Mouse (Mus musculus) heart, embryonic 12.5 days (tissue): ENCODE data around the gene Arap1. TPM values are rescaled to one million over a fixed set of nuclear protein-coding genes. Genes with fewer than 3 reads are reported as not detected.

Experiments
- ATAC-seq: fragments of 200-750 bp; cut with Nextera tagmentation; 2 replicates; pipeline ENCODE4 v1.8.0; 2017; ENCODE audit warnings: moderate TSS enrichment, moderate library complexity; ENCODE audit not compliant: insufficient number of reproducible peaks, low FRiP score
- H3K27ac ChIP-seq: fragments of 300-500 bp; sonication (generic); 2 replicates; pipeline ENCODE4 v1.5.1; 2016; ENCODE audit warnings: mild to moderate bottlenecking, moderate library complexity; ENCODE audit not compliant: poor library complexity, severe bottlenecking
- H3K27me3 ChIP-seq: fragments of 300-500 bp; sonication (generic); replicated peaks from 2 replicates; pipeline ENCODE4 v1.6.1; 2016; ENCODE audit warnings: mild to moderate bottlenecking, moderate library complexity
- H3K36me3 ChIP-seq: fragments of 300-500 bp; sonication (generic); 2 replicates; pipeline ENCODE4 v1.6.1; 2016; ENCODE audit warnings: mild to moderate bottlenecking, moderate library complexity
- H3K4me1 ChIP-seq: fragments of 300-500 bp; sonication (generic); replicated peaks from 2 replicates; pipeline ENCODE4 v1.6.1; 2016; ENCODE audit warnings: mild to moderate bottlenecking
- H3K4me2 ChIP-seq: fragments of 300-500 bp; sonication (generic); 2 replicates; pipeline ENCODE4 v1.6.1; 2016; ENCODE audit warnings: mild to moderate bottlenecking, moderate library complexity
- H3K4me3 ChIP-seq: fragments of 300-500 bp; sonication (generic); 2 replicates; pipeline ENCODE4 v1.5.1; 2016; ENCODE audit warnings: mild to moderate bottlenecking
- H3K9ac ChIP-seq: fragments of 300-500 bp; sonication (generic); 2 replicates; pipeline ENCODE4 v1.6.1; 2016; ENCODE audit warnings: mild to moderate bottlenecking, moderate library complexity
- H3K9me3 ChIP-seq: fragments of 300-500 bp; sonication (generic); replicated peaks from 2 replicates; pipeline ENCODE4 v1.6.1; 2016; ENCODE audit warnings: mild to moderate bottlenecking, moderate library complexity
- WGBS: fragments of 180-500 bp; shearing (Covaris S2); methylation state at CpG from one replicate; pipeline ENCODE4 v1.1.7; 2016; 5-methylcytosine and 5-hydroxymethylcytosine counted together
- polyA plus RNA-seq: library from polyadenylated mRNA; unstranded; fragments of >200 nt; fragmentation: Nextera tagmentation; extraction: Ambion mirVana; gene quantifications from 2 replicates; pipeline ENCODE4 v1.2.1, GENCODE M21; 2016

Arap1 gene
- polyA plus RNA-seq, 1 experiment from 2014 or later, result 19.9 TPM

- no peak overlapping the region for H3K9ac ChIP-seq
- peaks cover 56% of the 10 kb centered on the region for H3K27me3 ChIP-seq
- no peaks in the 10 kb centered on the region for H3K9me3 ChIP-seq
- H3K27ac ChIP-seq, result no peak overlapping the region
- 74% methylated on average over 9 of the region's 9 CpGs for WGBS
- no peak for ATAC-seq
- H3K36me3 ChIP-seq, result no peaks in the 10 kb centered on the region
- peaks cover 20% of the 10 kb centered on the region for H3K4me1 ChIP-seq
- no peak overlapping the region for H3K4me2 ChIP-seq
- H3K4me3 ChIP-seq, result no peak overlapping the region
Measured at GRCm38 (mm10) chr7:101459305-101459813, 111.5 kb downstream of the Arap1 start.

- Histone ChIP-seq H3K27me3 (peaks cover 49% of the 10 kb centered on the region), H3K4me3 (no peak overlapping the region), H3K36me3 (no peaks in the 10 kb centered on the region), H3K9ac (no peak overlapping the region), H3K9me3 (no peaks in the 10 kb centered on the region), H3K4me1 (peaks cover 25% of the 10 kb centered on the region), H3K4me2 (no peak overlapping the region), H3K27ac (no peak overlapping the region)
- ATAC-seq, result no peak
- WGBS, result 43% methylated on average over 10 of the region's 10 CpGs
Measured at GRCm38 (mm10) chr7:101459923-101460607, 112.2 kb downstream of the Arap1 start.

- Histone ChIP-seq H3K36me3 (no peaks in the 10 kb centered on the region), H3K27ac (no peak overlapping the region), H3K4me3 (no peak overlapping the region), H3K4me2 (no peak overlapping the region), H3K9me3 (no peaks in the 10 kb centered on the region), H3K27me3 (peaks cover 44% of the 10 kb centered on the region), H3K9ac (no peak overlapping the region), H3K4me1 (peaks cover 30% of the 10 kb centered on the region)
- WGBS, result 40% methylated on average over 10 of the region's 10 CpGs
- ATAC-seq, result no peak
Measured at GRCm38 (mm10) chr7:101460608-101460957, 112.7 kb downstream of the Arap1 start.

- Histone ChIP-seq H3K9ac (no peak overlapping the region), H3K36me3 (no peaks in the 10 kb centered on the region), H3K9me3 (no peaks in the 10 kb centered on the region), H3K27me3 (peaks cover 35% of the 10 kb centered on the region), H3K4me2 (no peak overlapping the region), H3K4me3 (no peak overlapping the region), H3K4me1 (peaks cover 40% of the 10 kb centered on the region), H3K27ac (no peak overlapping the region)
- no peak for ATAC-seq
- 65% methylated on average over 11 of the region's 11 CpGs for WGBS
Measured at GRCm38 (mm10) chr7:101461571-101461970, 113.7 kb downstream of the Arap1 start.

Other genes with a start within 250 kb of the Arap1 start
- gene Atg16l2, start 45.8 kb upstream of the Arap1 start, polyA plus RNA-seq, result 22.6 and 23.8 TPM in 2 replicates
- gene Stard10, start 31.0 kb upstream of the Arap1 start, polyA plus RNA-seq, result 22.9 and 28.6 TPM in 2 replicates
- gene Gm45837, start 62.8 kb downstream of the Arap1 start, polyA plus RNA-seq, result 0.74 and 2.9 TPM in 2 replicates
- gene Pde2a, start 73.6 kb downstream of the Arap1 start, polyA plus RNA-seq, result 3.2 and 6.2 TPM in 2 replicates
- gene Art2b, start 237.5 kb downstream of the Arap1 start, polyA plus RNA-seq, result not detected in 2 replicates